Mouse (Mus musculus) left cerebral cortex, adult 8-10 months (tissue): ENCODE results near the gene Tfg. TPM values are rescaled to one million over a fixed set of nuclear protein-coding genes. Genes with fewer than 3 reads are reported as not detected.
A peak's percentile ranks its signal among the peaks of the same experiment; 100 is the strongest.

ENCODE experiments used
- DNase-seq, 2 experiments: peaks; one replicate each; pipeline ENCODE4 v3.0.0; 2022; ENCODE audit warnings: low spot score in 2 of 2
- total RNA-seq, 4 experiments: library from RNA; stranded (reverse); gene quantifications; 2 replicates each; pipeline ENCODE4 v1.2.4; 2022

Gene Tfg
- total RNA-seq = 10 to 100 TPM; 51.8 to 59.4 (median 55.2) TPM

GRCm38 (mm10) chr16:56717224-56718200, at the start of gene Tfg:
Gene Tfg, minus strand, starts transcription at chr16:56717450.
- DNase-seq = peak; percentile 91 to 99

GRCm38 (mm10) chr16:56729060-56729459, 11.8 kb upstream of the Tfg start:
- DNase-seq = no peak

- no peak for DNase-seq
Measured at GRCm38 (mm10) chr16:56724927-56725326, 7.7 kb upstream of the Tfg start.

- DNase-seq = no peak
Measured at GRCm38 (mm10) chr16:56722357-56722756, 5.1 kb upstream of the Tfg start.

GRCm38 (mm10) chr16:56719031-56719430, 1.8 kb upstream of the Tfg start:
- no peak for DNase-seq

- DNase-seq = peak in 1 of 2 experiments; percentile 8
Measured at GRCm38 (mm10) chr16:56716557-56717179, 582 bp downstream of the Tfg start.

GRCm38 (mm10) chr16:56715608-56716007, 1.6 kb downstream of the Tfg start:
- no peak for DNase-seq

GRCm38 (mm10) chr16:56710071-56710470, 7.2 kb downstream of the Tfg start:
- DNase-seq = no peak

- no peak for DNase-seq
Measured at GRCm38 (mm10) chr16:56705731-56706130, 11.5 kb downstream of the Tfg start.

GRCm38 (mm10) chr16:56700898-56701297, 16.4 kb downstream of the Tfg start:
- DNase-seq = no peak

GRCm38 (mm10) chr16:56696448-56696847, 20.8 kb downstream of the Tfg start:
- no peak for DNase-seq

GRCm38 (mm10) chr16:56690715-56691114, 26.5 kb downstream of the Tfg start:
- no peak for DNase-seq

GRCm38 (mm10) chr16:56686747-56687146, 30.5 kb downstream of the Tfg start:
- DNase-seq = no peak

GRCm38 (mm10) chr16:56681010-56681645, 36.1 kb downstream of the Tfg start:
- DNase-seq = no peak

- DNase-seq = peak in 1 of 2 experiments; percentile 15
Measured at GRCm38 (mm10) chr16:56677146-56677545, 40.1 kb downstream of the Tfg start.

- no peak for DNase-seq
Measured at GRCm38 (mm10) chr16:56673420-56673819, 43.8 kb downstream of the Tfg start.

GRCm38 (mm10) chr16:56670941-56671340, 46.3 kb downstream of the Tfg start:
- DNase-seq = no peak

- DNase-seq = no peak
Measured at GRCm38 (mm10) chr16:56669520-56669919, 47.7 kb downstream of the Tfg start.

- DNase-seq = no peak
Measured at GRCm38 (mm10) chr16:56658866-56659265, 58.4 kb downstream of the Tfg start.

- no peak for DNase-seq
Measured at GRCm38 (mm10) chr16:56655193-56655910, 61.9 kb downstream of the Tfg start.
